Mouse (Mus musculus) liver, embryonic 18 days (tissue): ENCODE measurements around the gene Vmn1r89. TPM values are rescaled to one million over a fixed set of nuclear protein-coding genes. Genes with fewer than 3 reads are reported as not detected.

Source experiments
- polyA plus RNA-seq: library from polyadenylated mRNA; depleted of rRNA; stranded (reverse); fragments of >200 nt; gene quantifications from 2 replicates; pipeline ENCODE4 v1.2.3, GENCODE M21; 2012; rRNA removed

Vmn1r89 gene
- not detected in 2 replicates for polyA plus RNA-seq

DNA sequence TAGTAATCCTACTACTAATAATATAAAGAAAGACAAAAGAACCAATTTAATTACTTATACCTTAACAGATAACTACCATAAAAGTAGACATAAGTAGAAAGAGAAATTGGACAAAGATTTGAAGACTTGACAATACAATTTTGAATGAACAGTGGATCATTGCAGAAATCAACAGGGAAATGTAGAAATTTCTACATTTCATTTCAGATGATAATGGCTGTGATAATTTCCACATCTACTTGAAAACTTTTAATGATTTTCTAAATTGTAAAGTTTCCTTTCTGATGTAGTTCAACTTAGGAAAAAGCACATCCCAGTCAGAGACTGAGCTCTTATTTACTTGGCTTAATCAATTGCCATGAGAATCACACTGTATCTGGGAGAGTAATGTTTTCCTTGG is at the start of gene Vmn1r89:
TSS of gene Vmn1r89 (plus strand) at position 301 of the 400 bp plus-strand sequence.

Other genes starting within 250 kb of the Vmn1r89 start
- 1.7 and 1.8 TPM in 2 replicates for gene Zfp324, start 247.2 kb upstream of the Vmn1r89 start, polyA plus RNA-seq
- gene Zfp446, start 235.2 kb upstream of the Vmn1r89 start, polyA plus RNA-seq = 1.9 and 2.1 TPM in 2 replicates
- gene Slc27a5, start 214.8 kb upstream of the Vmn1r89 start, polyA plus RNA-seq = 37.4 and 60.2 TPM in 2 replicates
- gene Trim28, start 213.9 kb upstream of the Vmn1r89 start, polyA plus RNA-seq = 85.9 and 90.4 TPM in 2 replicates
- gene Zbtb45, start 203.0 kb upstream of the Vmn1r89 start, polyA plus RNA-seq = 5.4 and 5.7 TPM in 2 replicates
- 99.3 and 101 TPM in 2 replicates for gene Chmp2a, start 178.2 kb upstream of the Vmn1r89 start, polyA plus RNA-seq
- gene Ube2m, start 174.7 kb upstream of the Vmn1r89 start, polyA plus RNA-seq = 86.0 and 91.7 TPM in 2 replicates
- gene Mzf1, start 158.3 kb upstream of the Vmn1r89 start, polyA plus RNA-seq = 0.53 and 0.59 TPM in 2 replicates
- not detected in 2 replicates for gene Vmn1r85, start 117.8 kb upstream of the Vmn1r89 start, polyA plus RNA-seq
- gene Vmn1r86, start 93.1 kb upstream of the Vmn1r89 start, polyA plus RNA-seq = not detected in 2 replicates
- gene Vmn1r87, start 72.9 kb upstream of the Vmn1r89 start, polyA plus RNA-seq = not detected in 2 replicates
- gene Vmn1r88, start 53.5 kb upstream of the Vmn1r89 start, polyA plus RNA-seq = not detected in 2 replicates
- gene Lig1, start 64.3 kb downstream of the Vmn1r89 start, polyA plus RNA-seq = 25.7 and 27.6 TPM in 2 replicates
- 1.6 and 1.8 TPM in 2 replicates for gene Zswim9, start 65.7 kb downstream of the Vmn1r89 start, polyA plus RNA-seq
- 1.3 TPM in 2 replicates for gene Pla2g4c, start 111.6 kb downstream of the Vmn1r89 start, polyA plus RNA-seq
- 0.02 TPM in 1 of 2 replicates, not detected in the other for gene Cabp5, start 185.1 kb downstream of the Vmn1r89 start, polyA plus RNA-seq
- not detected in 2 replicates for gene Bsph1, start 237.8 kb downstream of the Vmn1r89 start, polyA plus RNA-seq